Mouse (Mus musculus) common myeloid progenitor, adult 5-6 weeks (primary cell): ENCODE data around the gene Ifna6. TPM values are rescaled to one million over a fixed set of nuclear protein-coding genes. Genes with fewer than 3 reads are reported as not detected.
"Not testable (repeated sequence)": the region's sequence is repeated elsewhere in the genome, so short reads cannot be mapped to it uniquely, and the experiment has no call there.

Source experiments
- ATAC-seq: replicated peaks from 2 replicates; pipeline ENCODE4 v1.8.0; 2016; ENCODE audit warnings: low read depth, mild to moderate bottlenecking, moderate TSS enrichment, inconsistent platforms; ENCODE audit not compliant: poor library complexity, severe bottlenecking
- total RNA-seq: library from RNA; stranded (forward); fragments of 200-1000, 187-1606 nt; gene quantifications from 2 replicates; pipeline ENCODE4 v1.2.3, GENCODE M21; 2017

Ifna6 gene
- total RNA-seq: not detected in 2 replicates

- ATAC-seq: not testable (repeated sequence)
Measured at GRCm38 (mm10) chr4:88827116-88827515, at the start of gene Ifna6. TSS of gene Ifna6 (plus strand) at chr4:88827416.

GRCm38 (mm10) chr4:88779550-88779949 lies 47.7 kb upstream of the Ifna6 start, which contains the start of gene Gm13272:
TSS of gene Gm13272 (plus strand) at chr4:88779850.
- not testable (repeated sequence) for ATAC-seq

- not testable (repeated sequence) for ATAC-seq
Measured at GRCm38 (mm10) chr4:88780320-88780719, 46.9 kb upstream of the Ifna6 start.

- ATAC-seq: not testable (repeated sequence)
Measured at GRCm38 (mm10) chr4:88781831-88782230, 45.4 kb upstream of the Ifna6 start, which contains the start of gene Ifnz. TSS of gene Ifnz (plus strand) at chr4:88782131.

- not testable (repeated sequence) for ATAC-seq
Measured at GRCm38 (mm10) chr4:88782335-88782734, 44.9 kb upstream of the Ifna6 start.

- ATAC-seq: not testable (repeated sequence)
Measured at GRCm38 (mm10) chr4:88785409-88785808, 41.8 kb upstream of the Ifna6 start, which contains the start of gene Gm13276. TSS of gene Gm13276 (plus strand) at chr4:88785709.

GRCm38 (mm10) chr4:88788402-88788801 lies 38.8 kb upstream of the Ifna6 start, which contains the start of gene Gm13277:
TSS of gene Gm13277 (plus strand) at chr4:88788632.
- not testable (repeated sequence) for ATAC-seq

GRCm38 (mm10) chr4:88791250-88791649 lies 36.0 kb upstream of the Ifna6 start, which contains the start of gene Gm13278:
TSS of gene Gm13278 (plus strand) at chr4:88791550.
- not testable (repeated sequence) for ATAC-seq

GRCm38 (mm10) chr4:88793936-88794675 lies 33.1 kb upstream of the Ifna6 start, which contains the start of gene Gm13275:
TSS of gene Gm13275 (plus strand) at chr4:88794487.
- ATAC-seq: not testable (repeated sequence)

GRCm38 (mm10) chr4:88797097-88797496 lies 30.1 kb upstream of the Ifna6 start, which contains the start of gene Gm13279:
TSS of gene Gm13279 (plus strand) at chr4:88797397.
- ATAC-seq: not testable (repeated sequence)

GRCm38 (mm10) chr4:88799365-88799764 lies 27.9 kb upstream of the Ifna6 start, which contains the start of gene Gm13285:
TSS of gene Gm13285 (plus strand) at chr4:88799665.
- not testable (repeated sequence) for ATAC-seq

- not testable (repeated sequence) for ATAC-seq
Measured at GRCm38 (mm10) chr4:88802954-88803353, 24.3 kb upstream of the Ifna6 start, which contains the start of gene Gm13287. TSS of gene Gm13287 (plus strand) at chr4:88803254.

GRCm38 (mm10) chr4:88805231-88805630 lies 22.0 kb upstream of the Ifna6 start, which contains the start of gene Gm13288:
TSS of gene Gm13288 (plus strand) at chr4:88805531.
- ATAC-seq: not testable (repeated sequence)

GRCm38 (mm10) chr4:88805761-88806160 lies 21.5 kb upstream of the Ifna6 start:
- ATAC-seq: not testable (repeated sequence)

- ATAC-seq: no peak
Measured at GRCm38 (mm10) chr4:88815928-88816327, 11.3 kb upstream of the Ifna6 start, which contains the start of gene Ifna7. TSS of gene Ifna7 (plus strand) at chr4:88816228.

GRCm38 (mm10) chr4:88819659-88820058 lies 7.6 kb upstream of the Ifna6 start, which contains the start of gene Ifna11:
TSS of gene Ifna11 (plus strand) at chr4:88819959.
- ATAC-seq: no peak

GRCm38 (mm10) chr4:88822995-88823394 lies 4.2 kb upstream of the Ifna6 start:
- ATAC-seq: no peak

- ATAC-seq: no peak; the same call in 1 of the 2 replicates
Measured at GRCm38 (mm10) chr4:88830523-88830922, 3.3 kb downstream of the Ifna6 start.

- not testable (repeated sequence) for ATAC-seq
Measured at GRCm38 (mm10) chr4:88835225-88835624, 8.0 kb downstream of the Ifna6 start, which contains the start of gene Ifna5. TSS of gene Ifna5 (plus strand) at chr4:88835525.

- 0 out of 2 replicates have a peak, but pooled peaks have one; percentile 45 for ATAC-seq
Measured at GRCm38 (mm10) chr4:88838828-88839227, 11.6 kb downstream of the Ifna6 start.
